Mouse (Mus musculus) erythroid progenitor cell, adult 5-6 weeks (primary cell): ENCODE results near the gene Arcn1. TPM values are rescaled to one million over a fixed set of nuclear protein-coding genes. Genes with fewer than 3 reads are reported as not detected.

Source experiments
- ATAC-seq: replicated peaks from 2 replicates; pipeline ENCODE4 v1.8.0; 2016; ENCODE audit warnings: moderate number of reproducible peaks, mild to moderate bottlenecking, moderate TSS enrichment, inconsistent platforms; ENCODE audit not compliant: poor library complexity, low FRiP score, severe bottlenecking
- total RNA-seq, 2 experiments: library from RNA; stranded (forward) in 1 of 2; stranded (reverse) in 1 of 2; fragments of 150-400 nt in 1 of 2; fragments of 186-747, 209-891 nt in 1 of 2; gene quantifications; 2 replicates each; pipeline versions ENCODE4 v1.2.3 to v1.2.4; 2015 to 2017; ENCODE audit warnings: low replicate concordance in 2 of 2

Gene Arcn1
- total RNA-seq, 2 experiments from 2014 or later: 58.0 to 64.6 TPM

GRCm38 (mm10) chr9:44721877-44722186, 45.8 kb downstream of the Arcn1 start:
- ATAC-seq: no peak

- 0 out of 2 replicates have a peak, but pooled peaks have one; percentile 45 for ATAC-seq
These were observed 46.3 kb downstream of the Arcn1 start for GRCm38 (mm10) chr9:44721154-44721876.

- ATAC-seq: no peak
These were observed 47.1 kb downstream of the Arcn1 start for GRCm38 (mm10) chr9:44720358-44721153.

- ATAC-seq: no peak
These were observed 47.9 kb downstream of the Arcn1 start for GRCm38 (mm10) chr9:44719632-44720357.

GRCm38 (mm10) chr9:44718937-44719631, 48.6 kb downstream of the Arcn1 start:
- no peak for ATAC-seq

- no peak for ATAC-seq
These were observed 49.8 kb downstream of the Arcn1 start for GRCm38 (mm10) chr9:44717822-44718242.

- no peak for ATAC-seq
These were observed 50.4 kb downstream of the Arcn1 start for GRCm38 (mm10) chr9:44716997-44717821.

GRCm38 (mm10) chr9:44715705-44716362, 51.8 kb downstream of the Arcn1 start:
- ATAC-seq: no peak

GRCm38 (mm10) chr9:44715109-44715508, 52.5 kb downstream of the Arcn1 start:
- ATAC-seq: no peak

GRCm38 (mm10) chr9:44713574-44713973, 54.1 kb downstream of the Arcn1 start:
- ATAC-seq: no peak

- ATAC-seq: peak; percentile 68
These were observed 54.6 kb downstream of the Arcn1 start for GRCm38 (mm10) chr9:44713080-44713479.

GRCm38 (mm10) chr9:44711602-44712001, 56.0 kb downstream of the Arcn1 start:
- ATAC-seq: no peak

- ATAC-seq: no peak
These were observed 57.4 kb downstream of the Arcn1 start for GRCm38 (mm10) chr9:44710213-44710612.

- no peak for ATAC-seq
These were observed 58.0 kb downstream of the Arcn1 start for GRCm38 (mm10) chr9:44709600-44709999.

GRCm38 (mm10) chr9:44708925-44709324, 58.7 kb downstream of the Arcn1 start:
- no peak for ATAC-seq

GRCm38 (mm10) chr9:44708429-44708765, 59.2 kb downstream of the Arcn1 start:
- ATAC-seq: peak; percentile 52; the same call in 1 of the 2 replicates

- ATAC-seq: no peak
These were observed 59.8 kb downstream of the Arcn1 start for GRCm38 (mm10) chr9:44707749-44708428.

- ATAC-seq: no peak
These were observed 67.9 kb downstream of the Arcn1 start for GRCm38 (mm10) chr9:44699730-44700129.
